Mouse (Mus musculus) thymus, adult 2 months (tissue): ENCODE measurements around the gene Hlf.

Experiments used
- CTCF ChIP-seq: fragments of 200-500 bp; IDR thresholded peaks from 2 replicates; pipeline ENCODE4 v1.5.1; 2012; ENCODE audit warnings: mild to moderate bottlenecking, control low read depth, low read length, moderate library complexity, borderline replicate concordance; ENCODE audit not compliant: control insufficient read depth, poor library complexity, insufficient read depth; ENCODE audit errors: extremely low read depth
- POLR2A ChIP-seq: fragments of 200-500 bp; IDR thresholded peaks from 2 replicates; pipeline ENCODE4 v1.6.1; 2012; ENCODE audit warnings: mild to moderate bottlenecking, low read length, control low read depth, moderate library complexity; ENCODE audit not compliant: control insufficient read depth, poor library complexity, insufficient read depth; ENCODE audit errors: extremely low read depth

DNA sequence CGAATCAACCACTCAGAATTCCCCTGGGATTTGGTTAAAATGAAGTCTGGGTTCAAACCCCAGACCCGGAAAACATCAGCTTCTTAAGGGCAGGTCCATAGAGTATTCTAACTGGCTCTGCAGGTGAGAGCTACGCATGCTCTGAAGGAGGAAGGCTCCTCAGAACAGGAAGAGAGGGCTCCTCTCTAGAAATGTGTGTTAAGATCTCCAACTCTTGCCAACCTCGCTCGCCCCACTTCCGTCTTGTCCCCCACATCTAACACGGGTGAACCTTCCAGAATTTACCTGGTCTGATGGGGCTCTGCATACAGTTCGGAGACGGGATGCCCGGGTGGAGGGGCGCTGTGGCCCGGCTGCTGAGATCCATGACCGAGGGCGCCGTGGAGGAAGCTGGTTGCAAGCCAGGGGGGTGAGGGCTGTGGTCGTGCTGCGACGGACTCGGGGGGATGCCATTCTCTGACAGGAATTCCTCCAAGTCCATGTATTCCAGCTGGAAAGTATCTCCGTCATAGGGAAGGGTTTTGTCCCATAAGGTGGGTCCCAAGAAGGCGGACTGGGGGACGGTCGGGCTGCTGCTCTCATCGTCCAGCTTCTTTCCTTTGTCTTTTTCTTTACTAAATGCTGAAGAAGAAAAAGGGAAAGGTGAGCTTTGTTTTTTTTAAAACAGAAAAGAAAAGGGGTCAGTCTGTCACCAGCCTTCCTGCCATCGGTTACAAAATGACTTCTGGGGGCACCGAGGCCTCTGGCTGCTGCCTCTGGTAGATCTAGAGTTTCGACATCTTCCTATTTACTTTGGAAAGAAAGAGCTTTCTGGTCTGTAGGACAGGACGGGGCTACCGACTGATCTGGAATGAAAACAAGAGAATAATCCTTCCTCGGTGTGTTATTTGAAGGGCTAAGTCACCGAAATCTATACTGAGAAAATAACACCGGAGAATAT, 2.9 kb downstream of the Hlf start:
- TF ChIP-seq CTCF (no peak), POLR2A (no peak)
